ENCODE assay signal across 10 mouse cellular contexts in genomic region chr9:29332296-29333090, GRCm38 (mm10).
DNase-seq lines count a peak whose midpoint lies in the region; ATAC-seq lines count a peak whose summit lies in the region.
"Had no signal": no experiment of that assay in that cellular context is flagged by ENCODE, and none has a peak within 500 bp of the region (broad histone marks: within the 10 kb centered on the region; RNA-seq: fewer than 3 reads in every experiment).

No protein-coding gene starts in this region.

- no peak overlapping the region for H3K9ac ChIP-seq in limb, embryonic 11.5 days (ENCODE audit: low read length)
- no peak overlapping the region for H3K9ac ChIP-seq in kidney, embryonic 14.5 days (ENCODE audit: low read depth, low read length)
- H3K9ac ChIP-seq: liver, embryonic 15.5 days had no signal

- H3K4me1 ChIP-seq in limb, embryonic 11.5 days (ENCODE audit: control insufficient read depth, insufficient read depth, low read length) = no peaks in the 10 kb centered on the region
- H3K4me1 ChIP-seq in limb, embryonic 10.5 days = peaks cover 9% of the 10 kb centered on the region
- peaks cover 8% of the 10 kb centered on the region; the same call in 1 of the 2 replicates for H3K4me1 ChIP-seq in embryonic facial prominence, embryonic 10.5 days
- peaks cover 7% of the 10 kb centered on the region; the same call in 1 of the 2 replicates for H3K4me1 ChIP-seq in kidney, embryonic 14.5 days (ENCODE audit: control insufficient read depth, insufficient read depth, low read length)
- H3K4me1 ChIP-seq: liver, embryonic 15.5 days had no signal

- ATAC-seq in limb, embryonic 11.5 days (ENCODE audit: insufficient number of reproducible peaks, low FRiP score, low TSS enrichment, low read depth) = no peak
- ATAC-seq in kidney, embryonic 14.5 days (ENCODE audit: low FRiP score, low TSS enrichment) = peak; percentile 69; the same call in 1 of the 2 replicates

- H3K27ac ChIP-seq in limb, embryonic 11.5 days (replicated peaks; ENCODE audit: low read depth, low read length) = no peak overlapping the region
- H3K27ac ChIP-seq in limb, embryonic 10.5 days = no peak overlapping the region
- H3K27ac ChIP-seq in embryonic facial prominence, embryonic 10.5 days (replicated peaks) = no peak overlapping the region
- peak overlapping the region; percentile 70; the same call in 1 of the 2 replicates for H3K27ac ChIP-seq in kidney, embryonic 14.5 days (ENCODE audit: low read depth, low read length)
- H3K27ac ChIP-seq: liver, embryonic 15.5 days had no signal

- no peak overlapping the region for H3K4me2 ChIP-seq in limb, embryonic 11.5 days (ENCODE audit: low read depth, severe bottlenecking)
- no peak overlapping the region for H3K4me2 ChIP-seq in kidney, embryonic 14.5 days (replicated peaks; ENCODE audit: low read depth, low read length)
- H3K4me2 ChIP-seq: liver, embryonic 15.5 days had no signal

- no peaks in the 10 kb centered on the region for H3K27me3 ChIP-seq in limb, embryonic 11.5 days (ENCODE audit: control insufficient read depth, insufficient read depth, low read length)
- H3K27me3 ChIP-seq in limb, embryonic 10.5 days (ENCODE audit: low read depth, poor library complexity, severe bottlenecking) = peaks cover 35% of the 10 kb centered on the region; the same call in 1 of the 2 replicates
- H3K27me3 ChIP-seq in embryonic facial prominence, embryonic 10.5 days (replicated peaks; ENCODE audit: low read depth, poor library complexity, severe bottlenecking) = no peaks in the 10 kb centered on the region
- H3K27me3 ChIP-seq in kidney, embryonic 14.5 days (ENCODE audit: control insufficient read depth, insufficient read depth, low read length) = no peaks in the 10 kb centered on the region
- H3K27me3 ChIP-seq: liver, embryonic 15.5 days had no signal

- H3K4me3 ChIP-seq in limb, embryonic 11.5 days (ENCODE audit: low read depth, low read length) = no peak overlapping the region
- H3K4me3 ChIP-seq in limb, embryonic 10.5 days = no peak overlapping the region
- H3K4me3 ChIP-seq in embryonic facial prominence, embryonic 10.5 days = no peak overlapping the region
- no peak overlapping the region for H3K4me3 ChIP-seq in kidney, embryonic 14.5 days (ENCODE audit: low read length)
- H3K4me3 ChIP-seq: liver, embryonic 15.5 days had no signal

- H3K9me3 ChIP-seq in limb, embryonic 11.5 days (ENCODE audit: control insufficient read depth, low read length) = no peaks in the 10 kb centered on the region
- no peaks in the 10 kb centered on the region for H3K9me3 ChIP-seq in limb, embryonic 10.5 days (replicated peaks)
- no peaks in the 10 kb centered on the region for H3K9me3 ChIP-seq in embryonic facial prominence, embryonic 10.5 days
- no peaks in the 10 kb centered on the region for H3K9me3 ChIP-seq in kidney, embryonic 14.5 days (ENCODE audit: control insufficient read depth, low read length)
- H3K9me3 ChIP-seq: liver, embryonic 15.5 days had no signal

- H3K36me3 ChIP-seq in limb, embryonic 11.5 days (ENCODE audit: control insufficient read depth, insufficient read depth, low read length) = no peaks in the 10 kb centered on the region
- no peaks in the 10 kb centered on the region for H3K36me3 ChIP-seq in limb, embryonic 10.5 days
- no peaks in the 10 kb centered on the region for H3K36me3 ChIP-seq in embryonic facial prominence, embryonic 10.5 days (replicated peaks)
- H3K36me3 ChIP-seq in kidney, embryonic 14.5 days (ENCODE audit: control insufficient read depth, insufficient read depth, low read length) = no peaks in the 10 kb centered on the region
- H3K36me3 ChIP-seq: liver, embryonic 15.5 days had no signal

- DNase-seq in limb, embryonic 11.5 days (ENCODE audit: low spot score) = peak; percentile 32
- DNase-seq in limb, embryonic 10.5 days (ENCODE audit: low spot score) = no peak
- DNase-seq in embryonic facial prominence, embryonic 10.5 days (ENCODE audit: low spot score) = peak; percentile 10
- DNase-seq in mesoderm, embryonic 11.5 days (ENCODE audit: low read depth, low spot score) = peak; percentile 55
- no peak for DNase-seq in c-Kit-positive CD71-positive TER-119-positive erythroid progenitor cells, embryonic 14.5 days (ENCODE audit: low spot score)
- no peak for DNase-seq in right cerebral cortex, postnatal 10 days (ENCODE audit: low spot score in 2 of 2)
- DNase-seq: layer of hippocampus, postnatal 36 days; thymus, postnatal 36 days had no signal

- 24% methylated on average over 3 of the region's 3 CpGs for WGBS in limb, embryonic 11.5 days
- WGBS in limb, embryonic 10.5 days = 44% methylated on average over 3 of the region's 3 CpGs
- 30% methylated on average over 3 of the region's 3 CpGs for WGBS in embryonic facial prominence, embryonic 10.5 days
- 8% methylated on average over 3 of the region's 3 CpGs for WGBS in kidney, embryonic 14.5 days

Comparison
In these comparisons a context has a peak if more than half of its experiments do, and no peak if none do; other contexts are left out.
1. DNase-seq: peak in limb, embryonic 11.5 days (single experiment), embryonic facial prominence, embryonic 10.5 days (single experiment) and mesoderm, embryonic 11.5 days (single experiment); none in limb, embryonic 10.5 days (single experiment), c-Kit-positive CD71-positive TER-119-positive erythroid progenitor cells, embryonic 14.5 days (single experiment) and right cerebral cortex, postnatal 10 days (0 of 2).